Mouse (Mus musculus) ES-CJ7 (cell line): ENCODE results near the gene Tmem239.
"Not testable (repeated sequence)": the region's sequence is repeated elsewhere in the genome, so short reads cannot be mapped to it uniquely, and the experiment has no call there.

Source experiments
- DNase-seq: peaks from one replicate; pipeline ENCODE4 v3.0.0; 2011; ENCODE audit warnings: low read depth, low spot score

The Tmem239 gene

GRCm38 (mm10) chr2:130406178-130406577 is at the start of gene Tmem239:
TSS of gene Tmem239 (plus strand) at chr2:130406478.
- DNase-seq: no peak

GRCm38 (mm10) chr2:130357551-130357950 is 48.7 kb upstream of the Tmem239 start:
- DNase-seq: no peak

- no peak for DNase-seq
Observed at GRCm38 (mm10) chr2:130358852-130359251, 47.4 kb upstream of the Tmem239 start.

- DNase-seq: peak; percentile 68
Observed at GRCm38 (mm10) chr2:130362511-130363026, 43.7 kb upstream of the Tmem239 start.

- DNase-seq: peak; percentile 41
Observed at GRCm38 (mm10) chr2:130365211-130366094, 40.8 kb upstream of the Tmem239 start.

- DNase-seq: no peak
Observed at GRCm38 (mm10) chr2:130367386-130367785, 38.9 kb upstream of the Tmem239 start.

GRCm38 (mm10) chr2:130373026-130373425 is 33.3 kb upstream of the Tmem239 start:
- not testable (repeated sequence) for DNase-seq

- DNase-seq: no peak
Observed at GRCm38 (mm10) chr2:130374951-130375350, 31.3 kb upstream of the Tmem239 start.

- no peak for DNase-seq
Observed at GRCm38 (mm10) chr2:130383205-130383604, 23.1 kb upstream of the Tmem239 start.

GRCm38 (mm10) chr2:130383895-130384294 is 22.4 kb upstream of the Tmem239 start:
- DNase-seq: no peak

GRCm38 (mm10) chr2:130386212-130386611 is 20.1 kb upstream of the Tmem239 start:
- no peak for DNase-seq

GRCm38 (mm10) chr2:130388796-130389195 is 17.5 kb upstream of the Tmem239 start:
- DNase-seq: peak; percentile 53

- DNase-seq: no peak
Observed at GRCm38 (mm10) chr2:130390993-130391625, 15.2 kb upstream of the Tmem239 start.

GRCm38 (mm10) chr2:130392836-130393235 is 13.4 kb upstream of the Tmem239 start:
- DNase-seq: no peak

- DNase-seq: no peak
Observed at GRCm38 (mm10) chr2:130395696-130396095, 10.6 kb upstream of the Tmem239 start.

- DNase-seq: peak; percentile 64
Observed at GRCm38 (mm10) chr2:130397186-130397985, 8.9 kb upstream of the Tmem239 start, which contains the start of gene Cpxm1. TSS of gene Cpxm1 (minus strand) at chr2:130397574.

GRCm38 (mm10) chr2:130398091-130398490 is 8.2 kb upstream of the Tmem239 start:
- DNase-seq: no peak

GRCm38 (mm10) chr2:130400046-130400445 is 6.2 kb upstream of the Tmem239 start:
- DNase-seq: peak; percentile 53

- no peak for DNase-seq
Observed at GRCm38 (mm10) chr2:130401891-130402290, 4.4 kb upstream of the Tmem239 start.

- no peak for DNase-seq
Observed at GRCm38 (mm10) chr2:130404939-130405338, 1.3 kb upstream of the Tmem239 start, which contains the start of the genes Gm28372 and 1700020A23Rik. TSS of gene Gm28372 (plus strand) at chr2:130405239. TSS of gene 1700020A23Rik (plus strand) at chr2:130405259.

- peak; percentile 47 for DNase-seq
Observed at GRCm38 (mm10) chr2:130408194-130408593, 1.9 kb downstream of the Tmem239 start.
